Mouse (Mus musculus) forebrain, embryonic 12.5 days (tissue): Measurements from ENCODE around the gene Hectd2. TPM values are rescaled to one million over a fixed set of nuclear protein-coding genes. Genes with fewer than 3 reads are reported as not detected.

Experiments used
- ATAC-seq: fragments of 200-750 bp; cut with Nextera tagmentation; 2 replicates; pipeline ENCODE4 v1.8.0; 2017; ENCODE audit warnings: moderate TSS enrichment; ENCODE audit not compliant: low FRiP score
- H3K27ac ChIP-seq: fragments of 300-500 bp; sonication (generic); 2 replicates; pipeline ENCODE4 v1.5.1; 2016; ENCODE audit warnings: mild to moderate bottlenecking
- H3K27me3 ChIP-seq: fragments of 300-500 bp; sonication (generic); 2 replicates; pipeline ENCODE4 v1.6.1; 2016; ENCODE audit warnings: mild to moderate bottlenecking
- H3K36me3 ChIP-seq: fragments of 300-500 bp; sonication (generic); replicated peaks from 2 replicates; pipeline ENCODE4 v1.6.1; 2016; ENCODE audit warnings: mild to moderate bottlenecking
- H3K4me1 ChIP-seq: fragments of 300-500 bp; sonication (generic); 2 replicates; pipeline ENCODE4 v1.6.1; 2016
- H3K4me2 ChIP-seq: fragments of 300-500 bp; sonication (generic); 2 replicates; pipeline ENCODE4 v1.6.1; 2016; ENCODE audit warnings: mild to moderate bottlenecking, moderate library complexity
- H3K4me3 ChIP-seq: fragments of 300-500 bp; sonication (generic); replicated peaks from 2 replicates; pipeline ENCODE4 v1.5.1; 2016; ENCODE audit warnings: mild to moderate bottlenecking
- H3K9ac ChIP-seq: fragments of 300-500 bp; sonication (generic); 2 replicates; pipeline ENCODE4 v1.6.1; 2016; ENCODE audit warnings: mild to moderate bottlenecking
- H3K9me3 ChIP-seq: fragments of 300-500 bp; sonication (generic); 2 replicates; pipeline ENCODE4 v1.6.1; 2016
- WGBS: fragments of 180-500 bp; shearing (Covaris S2); methylation state at CpG from one replicate; pipeline ENCODE4 v1.1.7; 2016; 5-methylcytosine and 5-hydroxymethylcytosine counted together
- polyA plus RNA-seq: library from polyadenylated mRNA; unstranded; fragments of >200 nt; fragmentation: Nextera tagmentation; extraction: Ambion mirVana; gene quantifications from 2 replicates; pipeline ENCODE4 v1.2.1, GENCODE M21; 2016

The Hectd2 gene
- polyA plus RNA-seq, 1 experiment from 2014 or later, result 11.5 TPM

DNA sequence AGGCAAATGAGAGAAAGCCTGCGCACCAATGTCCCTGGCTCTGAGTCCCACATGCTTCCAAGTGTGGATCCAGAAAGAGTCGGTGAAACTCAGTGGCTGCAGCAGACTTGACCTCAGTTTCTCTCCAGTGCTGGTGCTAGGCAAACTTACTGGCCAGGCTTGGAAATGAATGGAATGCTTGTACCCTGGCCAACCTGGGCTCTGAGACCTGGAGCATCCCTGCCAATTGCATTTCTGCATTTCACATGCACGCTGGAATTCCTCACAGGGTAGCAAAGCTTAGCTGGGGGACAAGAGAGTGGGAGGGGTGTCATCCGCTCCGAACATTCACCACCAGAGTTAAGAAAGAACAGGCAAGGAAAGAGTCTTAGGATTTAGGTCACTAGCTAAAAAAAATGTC, 112.0 kb downstream of the Hectd2 start:
- WGBS, result 93% methylated on average over 5 of the region's 5 CpGs
- Histone ChIP-seq H3K4me2 (no peak overlapping the region), H3K4me1 (peaks cover 25% of the 10 kb centered on the region), H3K27me3 (no peaks in the 10 kb centered on the region), H3K9ac (no peak overlapping the region), H3K4me3 (no peak overlapping the region), H3K27ac (no peak overlapping the region), H3K36me3 (no peaks in the 10 kb centered on the region), H3K9me3 (no peaks in the 10 kb centered on the region)
- ATAC-seq, result no peak

DNA sequence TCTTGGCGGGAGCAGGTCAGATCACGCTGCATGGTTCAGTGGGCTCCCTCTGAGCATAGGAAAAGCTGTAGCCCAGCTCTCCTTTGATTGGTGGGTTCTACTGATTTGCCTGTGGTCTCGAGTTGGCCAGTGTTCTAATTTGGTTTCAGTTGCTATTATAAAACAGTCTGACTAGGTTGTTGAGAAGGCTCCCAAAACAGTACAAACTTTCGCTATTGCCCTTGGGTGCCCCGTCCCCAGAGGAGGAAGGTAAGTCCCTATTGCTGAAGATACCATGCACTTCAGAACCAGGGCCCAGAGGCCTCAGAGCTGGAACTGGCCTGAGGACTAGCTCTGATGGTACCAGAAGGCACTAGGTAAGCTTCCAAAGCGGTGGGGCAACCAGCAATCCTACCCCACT, 112.9 kb downstream of the Hectd2 start:
- Histone ChIP-seq H3K4me3 (no peak overlapping the region), H3K9me3 (no peaks in the 10 kb centered on the region), H3K4me1 (peaks cover 25% of the 10 kb centered on the region), H3K9ac (no peak overlapping the region), H3K27ac (no peak overlapping the region), H3K36me3 (no peaks in the 10 kb centered on the region), H3K27me3 (no peaks in the 10 kb centered on the region), H3K4me2 (no peak overlapping the region)
- ATAC-seq, result no peak
- 86% methylated on average over 6 of the region's 6 CpGs for WGBS

DNA sequence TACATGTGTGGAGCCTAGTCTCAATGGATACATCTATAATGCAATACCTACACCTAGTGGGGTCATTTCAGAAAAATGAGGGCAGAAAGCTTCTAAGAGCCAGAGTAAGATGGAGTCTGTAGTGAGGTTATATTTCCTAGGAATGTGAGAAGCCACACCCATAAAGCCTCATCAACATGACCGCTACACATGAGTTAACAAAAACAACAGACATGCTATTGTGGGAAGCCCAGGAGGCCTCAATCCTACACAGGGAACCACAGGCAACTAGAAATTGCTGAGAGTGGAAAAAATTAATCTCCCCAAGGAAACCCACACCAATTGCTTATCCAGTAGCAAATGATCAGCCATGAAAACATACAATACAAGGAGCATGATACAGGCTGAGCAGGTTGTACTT, 113.7 kb downstream of the Hectd2 start:
- Histone ChIP-seq H3K4me2 (no peak overlapping the region), H3K9ac (no peak overlapping the region), H3K9me3 (no peaks in the 10 kb centered on the region), H3K27me3 (no peaks in the 10 kb centered on the region), H3K27ac (no peak overlapping the region), H3K36me3 (no peaks in the 10 kb centered on the region), H3K4me1 (peaks cover 25% of the 10 kb centered on the region), H3K4me3 (no peak overlapping the region)
- ATAC-seq, result no peak
- WGBS, result 89% methylated on average over 1 of the region's 1 CpGs

DNA sequence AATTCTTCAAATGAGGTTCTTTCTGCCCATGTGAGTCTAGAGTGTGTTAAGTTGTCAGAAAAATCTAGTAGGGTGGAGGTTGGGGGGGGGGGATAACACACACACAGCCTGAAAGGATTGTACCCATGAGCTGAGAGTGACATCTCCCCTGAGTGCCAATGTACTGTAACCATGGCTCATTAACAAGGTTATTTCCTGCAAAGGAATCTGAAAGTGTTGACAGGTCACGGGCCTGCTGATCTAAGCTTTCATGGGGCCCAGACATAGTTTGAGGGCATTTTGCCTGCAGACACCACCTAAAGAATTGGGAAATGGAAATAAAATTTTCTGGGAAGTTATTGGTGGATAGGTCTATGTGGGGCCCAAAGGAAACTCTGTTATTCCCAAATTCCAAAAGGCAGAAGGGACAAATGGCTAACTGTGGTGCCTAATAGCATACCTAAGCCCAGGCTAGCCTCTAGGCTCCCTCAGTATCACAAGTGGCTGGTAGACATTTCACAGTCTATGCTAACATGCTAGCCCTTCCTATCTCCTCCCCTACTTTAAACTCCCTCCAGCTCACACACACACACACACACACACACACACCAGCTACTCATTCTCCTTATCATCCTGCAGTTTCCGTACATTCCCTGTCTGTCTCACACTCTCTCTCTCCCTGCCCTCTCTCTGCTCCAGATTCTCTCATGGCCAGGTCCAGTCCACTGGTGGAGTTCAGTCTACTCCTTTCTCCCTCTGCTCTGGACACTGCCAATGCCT, 114.6 kb downstream of the Hectd2 start:
- Histone ChIP-seq H3K36me3 (no peaks in the 10 kb centered on the region), H3K4me1 (peaks cover 25% of the 10 kb centered on the region), H3K27ac (peak overlapping the region; percentile 62), H3K4me3 (no peak overlapping the region), H3K27me3 (no peaks in the 10 kb centered on the region; the same call in 1 of the 2 replicates), H3K9ac (no peak overlapping the region), H3K4me2 (no peak overlapping the region), H3K9me3 (no peaks in the 10 kb centered on the region)
- peak; percentile 36; the same call in 1 of the 2 replicates for ATAC-seq
- WGBS, result 50% methylated on average over 2 of the region's 2 CpGs

DNA sequence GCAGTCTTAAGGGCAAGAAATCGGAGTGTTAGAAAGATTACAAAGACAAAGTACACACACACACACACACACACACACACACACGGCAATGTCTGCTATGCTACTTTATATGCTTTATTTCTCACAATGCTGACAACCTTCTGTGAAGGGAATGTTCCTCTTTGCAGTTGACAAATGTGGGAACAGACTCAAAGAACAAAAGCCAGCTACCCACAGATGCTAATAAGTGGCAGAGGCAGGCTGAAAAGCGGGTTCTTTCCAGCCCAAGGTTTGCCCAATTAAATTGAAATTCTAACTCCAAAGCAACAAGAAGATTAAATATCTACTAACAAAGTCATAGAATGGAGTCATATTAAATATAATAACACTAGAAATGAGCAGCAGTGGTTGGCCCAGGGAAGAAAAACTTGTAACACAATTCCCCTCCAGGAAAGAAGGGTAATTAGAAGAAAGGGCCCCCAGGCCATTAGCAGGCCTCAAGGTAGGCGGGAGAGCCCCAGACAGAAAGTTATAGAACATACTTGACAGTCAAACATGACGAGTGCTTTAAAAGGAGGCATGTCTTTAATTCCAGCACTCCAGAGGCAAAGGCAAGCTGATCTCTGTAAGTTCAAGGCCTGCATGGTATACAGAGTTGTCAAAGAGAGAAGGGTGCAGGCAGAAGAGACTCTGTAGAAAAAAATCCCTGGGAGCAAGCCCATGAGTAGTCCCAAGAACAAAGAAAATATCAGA, 115.4 kb downstream of the Hectd2 start:
- ATAC-seq, result peak; percentile 39; the same call in 1 of the 2 replicates
- Histone ChIP-seq H3K4me1 (peaks cover 25% of the 10 kb centered on the region), H3K27ac (peak overlapping the region; percentile 62; the same call in 1 of the 2 replicates), H3K27me3 (no peaks in the 10 kb centered on the region; the same call in 1 of the 2 replicates), H3K4me3 (no peak overlapping the region), H3K36me3 (no peaks in the 10 kb centered on the region), H3K4me2 (no peak overlapping the region), H3K9ac (no peak overlapping the region), H3K9me3 (no peaks in the 10 kb centered on the region)
- WGBS, result 22% methylated on average over 5 of the region's 5 CpGs

Other genes starting within 250 kb of the Hectd2 start
- 20.0 and 21.3 TPM in 2 replicates for gene Pcgf5, start 206.3 kb upstream of the Hectd2 start, polyA plus RNA-seq
- 2.4 and 2.5 TPM in 2 replicates for gene Ppp1r3c, start 182.0 kb downstream of the Hectd2 start, polyA plus RNA-seq